Mouse (Mus musculus): ENCODE data around the gene Fto.
A peak's percentile ranks its signal among the peaks of the same experiment; 100 is the strongest.

The Fto gene

DNA sequence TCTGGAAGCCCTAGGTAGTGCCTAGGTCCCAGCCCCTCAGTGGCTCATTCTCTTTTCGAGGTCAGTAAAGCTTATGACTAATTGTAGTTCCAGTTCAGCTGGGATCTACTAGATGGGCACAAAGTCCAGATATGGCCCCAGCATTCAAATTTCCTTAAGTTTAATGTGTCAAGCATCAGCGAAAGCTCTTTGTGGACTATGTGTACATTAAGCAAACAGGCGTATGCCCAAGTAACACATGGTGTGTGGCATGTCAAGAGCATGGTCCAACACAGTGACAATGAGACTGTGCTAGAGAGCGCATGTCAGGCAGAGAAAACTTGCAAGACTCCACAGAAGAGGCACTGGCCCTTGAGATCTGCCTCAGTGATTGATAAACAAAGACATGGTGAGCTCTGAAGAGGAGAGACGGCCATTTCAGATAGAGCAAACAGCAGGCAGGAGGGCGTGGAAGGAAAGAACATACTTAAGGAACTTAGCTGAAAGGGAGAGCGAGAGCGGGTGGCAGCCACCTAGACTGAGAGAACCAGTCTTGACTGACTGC is 192.2 kb downstream of the Fto start:
- DNase-seq = no peak

DNA sequence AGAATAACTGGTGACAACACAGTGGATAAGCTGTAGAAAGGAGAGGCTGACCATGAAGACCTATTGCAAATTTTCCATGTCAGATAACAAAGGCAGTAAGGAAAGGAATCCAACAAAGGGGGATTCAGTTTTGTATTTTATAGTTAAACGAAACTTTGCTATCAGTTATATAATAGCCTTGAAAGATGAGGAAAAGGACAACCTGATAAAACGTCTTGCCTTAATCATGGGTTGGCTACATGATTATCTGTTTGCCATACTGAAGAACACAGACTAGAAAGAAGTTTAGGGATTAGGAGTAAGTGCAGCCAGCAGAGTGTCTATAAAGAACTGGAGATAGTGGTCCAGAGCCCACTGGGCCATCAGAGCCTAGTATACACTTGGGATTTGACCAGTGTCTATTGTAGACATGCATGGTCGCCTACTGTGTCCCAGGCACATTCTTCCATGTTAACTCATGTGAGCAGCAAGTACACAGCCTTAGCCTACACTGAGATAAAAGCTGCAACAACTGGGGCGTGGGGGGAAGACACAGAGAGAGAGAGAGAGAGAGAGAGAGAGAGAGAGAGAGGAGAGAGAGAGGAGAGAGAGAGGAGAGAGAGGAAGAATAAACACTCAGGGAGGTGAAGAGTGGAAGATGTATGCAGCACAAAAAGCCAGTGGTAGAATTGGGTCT is 192.8 kb downstream of the Fto start:
- no peak for DNase-seq

DNA sequence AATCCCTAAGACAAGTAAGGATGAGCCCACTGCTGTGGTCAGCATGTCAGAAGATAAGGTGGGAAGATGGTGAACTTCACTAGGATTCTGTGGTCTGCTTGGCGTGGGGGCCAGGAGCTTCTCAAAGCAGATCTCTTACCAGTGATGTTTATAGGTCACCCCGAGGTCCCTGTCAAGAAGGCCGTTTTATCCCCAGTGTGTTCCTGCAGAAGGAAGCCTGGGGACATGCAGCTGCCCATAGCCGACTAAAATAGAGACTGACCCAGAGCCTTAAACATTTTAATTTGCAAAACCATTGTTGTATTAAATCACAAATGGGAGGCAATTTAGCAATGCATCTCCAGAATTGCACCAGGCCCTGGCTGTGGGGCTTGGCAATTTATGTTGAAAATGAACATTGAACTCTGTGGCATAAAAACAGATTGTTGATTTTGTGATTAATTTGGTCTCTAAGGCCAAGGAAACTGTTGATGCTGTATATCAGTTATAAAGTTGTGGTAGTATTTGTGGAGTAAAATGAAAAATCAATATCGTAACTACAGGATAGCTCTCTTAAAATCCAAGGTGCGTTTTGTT is 193.4 kb downstream of the Fto start:
- DNase-seq = no peak

DNA sequence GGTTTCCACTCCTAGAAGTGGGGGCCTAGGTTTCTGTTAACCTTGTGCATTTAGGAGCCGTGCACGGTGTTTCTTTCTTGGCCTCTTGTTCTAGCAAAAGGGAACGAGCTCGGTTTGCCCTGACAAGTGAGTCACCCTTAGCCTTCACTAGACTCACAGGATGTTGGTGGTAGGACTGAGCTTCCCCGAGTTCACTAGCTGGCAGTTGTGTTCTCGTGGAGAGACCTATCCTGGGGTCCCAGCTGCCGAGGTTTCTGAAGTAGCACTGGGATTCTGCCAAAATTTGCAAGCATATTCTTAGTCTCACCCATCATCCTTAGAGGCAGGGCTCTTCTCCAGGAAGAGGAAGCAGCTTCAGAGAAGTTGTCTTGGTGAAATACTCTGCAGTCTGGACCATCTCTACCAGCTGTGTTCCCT is 194.4 kb downstream of the Fto start:
- peak; percentile 15 for DNase-seq

DNA sequence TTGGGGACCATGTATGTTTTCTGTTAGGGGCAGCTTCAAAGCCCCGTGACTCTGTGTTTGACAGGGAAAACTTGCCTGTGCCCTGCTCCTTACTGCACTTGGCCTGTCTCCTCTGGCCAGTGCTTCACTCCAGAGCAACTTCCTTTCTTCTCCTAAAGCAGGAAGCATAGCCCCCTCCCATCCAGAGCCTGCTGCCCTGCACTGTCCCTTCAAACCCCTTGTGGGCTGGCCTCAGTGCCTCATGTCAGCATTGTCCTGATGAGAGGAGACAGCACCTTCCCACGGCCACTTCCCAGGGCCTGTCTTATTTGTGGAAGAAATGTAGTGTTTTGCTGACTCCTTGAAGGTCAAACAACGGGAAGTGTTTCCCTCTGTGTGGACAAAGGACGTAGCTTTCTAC is 195.0 kb downstream of the Fto start:
- DNase-seq = no peak

DNA sequence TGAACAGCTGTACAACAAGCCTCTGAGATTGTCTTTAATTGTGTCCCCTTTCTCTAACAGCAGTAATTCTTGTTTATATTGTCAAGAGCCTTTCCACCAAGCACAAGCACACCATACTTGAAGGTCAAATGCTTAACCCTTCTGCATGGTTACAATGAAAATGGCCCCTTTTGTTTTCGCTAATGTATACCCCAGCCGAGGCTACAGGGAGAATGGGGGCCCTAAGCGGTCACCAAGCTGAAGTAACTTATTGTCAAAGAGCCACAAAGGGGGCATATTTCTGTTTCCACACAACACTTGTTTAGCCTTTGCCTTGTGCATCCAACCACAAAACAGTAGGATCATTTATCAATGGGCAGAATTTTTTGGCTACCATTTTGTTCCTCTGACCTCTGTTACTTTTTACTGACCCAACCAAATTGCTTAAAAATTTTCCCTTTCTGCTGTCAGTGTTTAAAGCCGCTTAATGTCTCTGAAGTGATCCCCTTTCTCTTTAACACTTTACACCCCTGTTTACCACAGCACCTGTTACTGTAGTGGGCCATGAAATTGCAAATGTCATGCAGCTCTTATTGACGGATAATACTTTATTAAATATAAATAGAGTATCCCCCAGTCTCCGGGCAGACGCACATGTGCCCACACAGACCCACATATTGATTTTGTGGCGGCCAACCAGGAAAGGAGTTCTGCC is 196.0 kb downstream of the Fto start:
- no peak for DNase-seq

DNA sequence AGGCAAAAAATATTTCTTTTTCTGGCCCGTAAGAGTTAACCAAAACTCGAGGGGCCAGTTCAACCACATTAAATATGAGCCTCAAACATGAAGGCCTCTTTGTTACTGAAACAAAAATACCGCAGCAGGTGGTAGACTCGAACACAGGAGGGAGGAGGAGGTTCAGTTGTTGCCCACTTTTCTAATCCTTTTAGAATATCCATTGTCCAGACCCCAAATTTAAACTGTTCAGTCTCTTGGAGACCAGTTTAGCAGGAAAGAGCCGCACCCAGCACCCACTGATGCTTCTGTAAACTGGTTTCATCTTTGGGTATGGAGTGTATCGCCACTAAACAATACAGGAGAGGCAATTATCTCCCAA is 196.6 kb downstream of the Fto start:
- no peak for DNase-seq

DNA sequence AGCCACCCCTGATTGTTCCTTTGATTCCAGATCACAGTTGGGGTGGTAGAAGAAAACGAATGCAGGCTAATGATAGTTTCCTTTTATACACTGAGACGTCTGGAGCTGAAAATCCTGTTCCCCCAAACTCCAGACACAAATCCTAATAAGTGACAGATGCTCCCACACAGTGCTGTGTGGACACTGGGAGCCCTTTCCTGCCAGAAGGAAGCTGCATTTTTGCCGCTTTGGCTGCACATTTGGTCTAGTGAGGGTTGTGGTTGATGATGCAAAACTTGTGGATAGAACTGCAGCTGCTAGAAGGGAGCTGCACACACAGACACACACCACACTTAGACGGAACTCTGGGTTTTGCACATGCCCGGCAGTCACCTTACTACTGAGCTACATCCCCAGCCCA is 197.4 kb downstream of the Fto start:
- no peak for DNase-seq

DNA sequence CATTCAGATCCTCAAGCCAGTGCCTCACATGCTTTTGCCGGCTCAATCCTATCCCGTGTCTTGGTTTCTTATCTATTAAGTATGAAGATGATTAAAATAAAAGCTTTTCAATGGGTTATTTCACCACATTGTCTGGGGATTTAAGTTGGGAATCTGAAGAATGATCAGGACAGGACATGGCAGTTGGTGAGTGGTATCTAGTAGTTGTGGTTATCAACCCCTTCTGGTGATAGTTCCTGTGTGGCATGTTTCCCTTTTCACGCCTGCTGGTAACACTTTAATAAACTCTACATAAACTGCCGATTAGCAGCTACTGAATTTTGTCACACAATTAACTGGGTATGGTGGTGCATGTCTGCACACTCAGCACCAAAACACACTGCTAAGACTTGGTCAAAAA is 198.6 kb downstream of the Fto start:
- no peak for DNase-seq

DNA sequence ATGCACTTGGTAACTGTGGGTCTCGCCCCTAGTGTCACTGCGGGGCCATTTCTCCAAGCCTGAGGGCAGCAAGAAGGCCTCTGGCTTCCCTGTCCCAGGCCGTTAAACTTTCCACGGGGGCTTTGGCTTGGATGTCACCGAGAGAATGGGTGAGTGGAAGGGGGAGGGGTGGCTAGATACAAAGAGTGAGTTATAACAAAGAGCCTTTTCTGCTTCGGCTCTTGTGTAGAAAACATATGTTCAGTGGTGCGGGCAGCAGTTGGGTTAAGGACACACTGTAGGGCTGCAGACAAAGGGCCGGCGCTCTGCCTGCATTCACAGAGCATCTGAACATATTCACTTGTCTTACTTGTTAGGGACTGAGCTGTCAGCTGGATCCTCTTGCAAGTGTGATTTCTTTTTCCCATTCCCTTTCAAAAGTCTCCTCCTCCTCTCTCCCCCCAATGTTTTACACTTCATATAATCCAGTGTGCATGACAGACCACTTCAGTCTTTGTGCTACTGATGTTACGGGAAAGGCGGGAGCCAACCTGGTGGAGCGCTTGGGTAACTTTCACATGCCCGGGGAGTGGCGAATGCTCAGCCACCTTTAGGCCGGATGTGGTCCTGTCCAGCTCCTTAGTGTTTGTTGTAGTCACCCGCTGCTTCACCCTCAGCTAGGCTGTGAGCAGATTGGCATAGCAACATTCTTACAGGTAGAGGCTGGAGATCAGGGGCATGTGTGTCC is 201.6 kb downstream of the Fto start:
- DNase-seq = no peak

DNA sequence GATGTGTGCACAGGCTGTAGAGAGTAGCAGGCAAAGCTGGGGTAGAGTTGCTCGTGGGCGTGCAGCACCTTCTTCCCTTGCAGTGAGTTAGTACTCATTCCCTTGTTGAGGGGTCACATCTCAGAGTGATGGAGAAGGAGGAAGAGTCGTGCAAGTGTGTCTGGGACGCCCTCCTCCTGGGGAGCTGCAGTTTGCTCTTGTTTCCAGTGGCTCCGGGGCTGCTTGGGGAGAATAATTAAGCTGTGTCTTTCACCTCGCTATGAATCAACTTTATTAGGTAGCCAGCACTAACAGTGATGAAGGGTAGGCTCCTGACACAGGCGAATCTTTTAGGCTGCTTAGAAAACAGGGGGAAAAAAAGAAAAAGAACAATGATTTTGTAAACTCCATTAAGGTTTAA is 203.1 kb downstream of the Fto start:
- no peak for DNase-seq

DNA sequence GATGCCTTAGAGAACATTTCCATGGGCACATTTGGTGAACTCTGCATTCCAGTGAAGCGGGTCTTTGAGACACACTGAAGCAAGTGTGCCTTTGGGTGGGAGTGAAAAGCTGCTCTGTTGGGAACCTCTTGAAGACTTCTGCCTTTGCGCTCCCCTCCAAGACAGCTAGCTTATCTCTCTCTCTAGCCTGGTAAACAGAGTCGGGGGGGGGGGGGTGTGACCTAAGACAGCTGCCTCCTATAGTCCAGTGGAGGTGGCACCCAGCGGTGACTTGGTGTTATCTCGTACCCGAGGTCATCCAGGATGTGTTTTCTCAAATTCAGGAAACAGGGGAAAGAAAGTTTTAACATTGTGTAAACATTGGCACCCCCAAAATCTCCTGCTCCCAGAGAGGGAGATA is 204.8 kb downstream of the Fto start:
- no peak for DNase-seq

DNA sequence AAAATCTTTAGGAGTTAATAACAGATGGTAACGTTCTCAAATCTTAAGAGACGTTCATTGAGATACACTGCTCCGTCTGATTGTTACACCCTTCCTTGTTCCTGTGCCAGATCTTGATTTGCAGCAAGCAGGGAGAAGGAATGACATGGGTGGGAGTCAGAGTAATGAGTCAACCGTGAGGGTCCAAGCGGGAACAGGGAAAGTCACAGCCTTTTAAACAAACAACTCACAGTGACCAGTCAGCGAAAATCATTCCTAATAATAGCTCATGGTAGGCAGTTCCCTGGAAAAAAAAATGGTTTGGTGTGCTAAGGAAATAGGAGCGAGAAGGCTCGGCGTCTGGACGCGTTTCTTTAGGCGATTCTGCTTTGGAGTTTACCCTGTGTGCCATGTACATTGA is 208.9 kb downstream of the Fto start:
- DNase-seq = no peak

DNA sequence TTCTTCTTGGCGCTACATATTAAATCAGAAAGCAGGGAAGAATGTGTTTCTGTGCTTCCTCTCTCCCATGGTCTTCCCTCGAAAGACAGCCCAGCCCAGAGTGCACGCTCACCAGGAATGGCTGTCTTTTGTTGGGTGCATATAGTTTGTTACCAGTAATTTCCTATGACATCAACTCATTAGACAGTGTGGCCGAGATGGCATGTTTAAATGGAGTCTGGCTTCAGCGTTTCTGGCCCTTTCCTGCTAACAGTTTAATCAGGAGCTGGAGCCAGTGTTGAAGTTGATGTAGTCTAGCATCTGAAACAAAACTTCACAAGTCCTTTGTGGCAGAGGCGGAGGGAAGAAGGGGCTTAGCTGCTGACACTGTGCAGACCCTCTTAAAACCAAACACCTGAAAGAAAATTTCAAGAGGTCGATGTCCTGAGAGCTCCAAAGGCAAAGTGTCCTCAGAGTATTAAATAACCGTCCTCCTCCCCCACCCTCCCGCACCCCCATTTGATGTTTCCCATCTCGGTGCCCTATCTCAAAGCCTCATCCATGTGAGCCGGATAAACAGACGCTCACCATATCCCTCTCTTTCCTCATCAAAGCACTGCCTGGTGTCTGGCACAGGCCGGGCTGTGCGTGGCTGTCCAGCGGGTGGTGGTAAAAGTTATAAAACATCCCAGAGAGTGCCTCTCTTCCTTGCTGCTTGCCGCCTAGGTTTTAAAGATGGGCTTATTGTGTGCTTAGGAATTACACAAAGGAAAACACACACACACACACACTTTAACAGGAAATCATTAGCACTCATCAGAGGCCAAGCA is 210.9 kb downstream of the Fto start:
- no peak for DNase-seq

DNA sequence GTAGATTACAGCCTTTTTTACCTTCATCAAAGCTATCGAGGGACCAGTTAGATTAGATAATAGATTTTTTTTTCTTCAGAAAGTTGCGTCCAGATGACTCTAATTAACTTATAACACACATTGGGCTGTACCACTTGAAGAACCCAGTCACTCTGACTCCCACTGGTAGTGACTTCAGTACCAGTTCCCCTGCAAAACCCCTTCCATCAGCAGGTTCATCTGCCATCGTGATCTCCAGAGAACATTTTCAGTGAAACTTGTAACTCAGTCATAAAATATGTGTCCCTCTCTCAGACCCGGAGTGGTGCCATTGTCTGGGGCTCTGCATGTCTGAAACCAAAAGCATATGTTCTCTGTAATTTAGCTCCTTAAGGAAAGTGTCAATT is 211.5 kb downstream of the Fto start:
- no peak for DNase-seq

DNA sequence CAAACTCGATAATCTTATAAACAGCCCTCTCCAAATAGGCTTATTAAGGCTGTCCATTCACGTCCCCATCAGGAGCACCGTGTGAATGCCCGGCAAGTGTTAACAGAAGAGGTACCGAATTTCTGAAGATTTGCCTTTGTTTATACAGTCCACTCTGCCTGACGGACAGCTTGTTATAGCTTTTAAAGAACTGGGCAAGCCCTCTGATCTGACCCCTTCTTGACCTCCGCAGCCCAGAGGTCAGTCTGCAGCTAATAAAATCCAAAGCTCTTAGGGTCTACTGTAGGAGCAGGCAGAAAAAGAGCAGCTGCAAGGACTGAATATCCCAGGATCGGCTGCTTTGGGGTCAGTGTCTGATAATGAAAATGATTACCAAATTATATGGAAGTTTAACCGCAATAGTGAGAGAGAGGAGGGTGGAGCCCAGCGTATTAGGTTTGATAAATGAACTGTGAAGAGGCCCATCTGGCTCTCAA is 212.1 kb downstream of the Fto start:
- no peak for DNase-seq

DNA sequence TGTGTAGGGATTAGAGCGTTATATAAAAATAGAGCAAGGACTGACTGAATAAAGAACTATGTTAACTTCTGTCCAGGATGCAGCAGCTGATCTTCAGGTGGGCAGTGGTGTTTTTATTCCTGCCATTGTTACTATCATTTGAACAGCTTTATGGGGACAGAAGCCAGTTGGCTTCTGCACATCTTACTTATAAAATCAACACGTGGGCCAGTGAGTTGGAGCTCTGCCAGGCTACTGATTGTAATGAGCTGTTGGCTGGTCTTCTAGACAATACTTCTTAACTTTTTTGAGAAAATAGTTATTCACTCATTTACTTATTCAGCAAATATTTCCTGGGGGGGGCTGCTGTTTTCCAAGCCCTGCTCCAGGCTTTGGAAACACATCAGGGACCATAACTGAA is 215.6 kb downstream of the Fto start:
- DNase-seq = no peak

DNA sequence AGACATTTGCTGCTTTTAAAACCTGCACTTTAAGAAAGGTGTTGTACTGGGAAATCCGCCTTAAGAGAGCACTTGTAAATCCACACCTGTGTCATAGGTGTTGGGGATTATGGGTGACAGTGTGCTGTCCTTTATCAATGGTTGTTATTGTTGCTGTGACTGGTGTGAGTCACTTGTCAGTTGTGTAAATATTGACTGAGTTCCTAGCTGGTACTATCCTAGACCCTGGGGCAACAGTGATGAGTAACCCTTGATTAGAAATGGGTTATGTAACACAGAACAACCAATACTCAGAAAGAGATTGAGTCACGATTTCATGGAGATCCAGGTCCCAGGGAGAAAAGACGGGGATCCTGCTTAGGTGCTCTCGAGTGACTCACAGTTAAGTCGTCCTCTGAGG is 216.4 kb downstream of the Fto start:
- DNase-seq = no peak

DNA sequence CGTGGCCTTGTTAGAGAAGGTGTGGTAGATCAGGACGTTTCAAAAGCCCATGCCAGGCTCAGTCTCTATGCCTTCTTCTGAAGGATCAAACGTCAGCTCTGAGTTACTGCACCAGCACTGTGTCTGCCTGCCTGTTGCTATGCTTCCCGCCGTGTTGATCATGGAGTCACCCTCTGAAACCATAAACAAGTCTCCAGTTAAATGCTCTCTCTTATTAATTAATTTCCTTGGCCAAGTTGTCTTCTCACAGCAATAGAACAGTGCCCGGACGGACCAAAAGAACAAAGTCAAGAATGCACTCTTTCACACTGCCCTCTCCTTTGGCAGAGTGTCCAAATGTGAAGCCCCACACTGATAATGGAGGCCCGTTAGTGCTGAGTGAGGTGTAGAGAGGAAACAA is 217.3 kb downstream of the Fto start:
- DNase-seq = no peak

DNA sequence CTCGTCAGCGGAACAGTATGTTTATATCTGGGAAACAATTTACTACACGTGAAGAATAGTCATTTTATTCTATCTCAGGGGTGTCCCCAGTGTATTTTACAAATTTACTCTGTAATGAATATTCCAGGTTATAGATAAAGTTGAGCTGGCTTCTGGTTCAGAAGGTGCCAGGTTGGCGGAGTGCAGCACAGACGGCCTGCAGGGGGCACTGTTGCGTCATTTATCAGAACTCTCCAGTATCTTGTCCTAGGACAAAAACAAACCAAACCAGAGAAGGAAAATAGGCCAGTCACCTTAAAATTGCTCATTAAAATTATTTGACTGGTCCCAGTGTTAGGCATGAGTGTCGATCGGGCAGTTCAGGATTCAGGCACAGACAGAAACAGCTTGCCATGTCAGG is 218.6 kb downstream of the Fto start:
- DNase-seq = peak; percentile 88

DNA sequence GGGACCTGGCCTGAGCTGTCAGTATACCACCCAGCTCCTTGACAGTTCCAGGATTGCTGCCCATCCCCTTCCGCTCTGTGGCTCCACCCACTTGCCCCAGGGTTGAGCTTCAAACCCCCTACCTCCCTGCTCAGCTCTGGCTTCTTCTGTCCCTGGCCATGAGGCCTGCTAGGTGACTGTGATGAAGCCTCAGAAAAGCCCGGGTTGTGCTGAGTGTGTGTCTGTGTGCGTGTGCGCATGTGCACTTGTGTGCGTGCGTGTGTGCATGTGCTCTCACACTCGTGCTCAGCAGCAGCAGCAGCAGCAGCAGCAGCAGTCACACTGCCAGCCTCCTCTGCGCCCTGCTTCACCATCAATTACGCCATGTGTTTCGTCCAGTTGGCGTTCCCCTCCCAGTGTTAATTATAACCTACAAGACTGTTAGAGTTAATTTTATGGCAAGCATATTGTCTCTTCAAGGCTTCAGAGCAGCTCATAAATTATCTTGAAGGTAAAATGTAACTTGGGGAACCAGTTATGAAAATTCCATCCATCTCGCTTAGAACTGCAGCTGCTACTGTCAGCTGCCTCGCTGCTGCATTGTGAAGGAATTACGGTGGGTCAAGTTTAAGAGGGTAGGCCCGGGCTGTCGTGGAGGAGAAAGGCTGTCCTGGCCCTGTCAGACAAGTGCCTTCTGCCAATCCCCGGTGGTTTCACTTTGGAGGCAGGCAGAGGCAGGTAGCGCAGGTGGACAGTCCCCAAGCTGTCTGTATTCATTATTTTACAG is 219.5 kb downstream of the Fto start:
- DNase-seq = no peak

DNA sequence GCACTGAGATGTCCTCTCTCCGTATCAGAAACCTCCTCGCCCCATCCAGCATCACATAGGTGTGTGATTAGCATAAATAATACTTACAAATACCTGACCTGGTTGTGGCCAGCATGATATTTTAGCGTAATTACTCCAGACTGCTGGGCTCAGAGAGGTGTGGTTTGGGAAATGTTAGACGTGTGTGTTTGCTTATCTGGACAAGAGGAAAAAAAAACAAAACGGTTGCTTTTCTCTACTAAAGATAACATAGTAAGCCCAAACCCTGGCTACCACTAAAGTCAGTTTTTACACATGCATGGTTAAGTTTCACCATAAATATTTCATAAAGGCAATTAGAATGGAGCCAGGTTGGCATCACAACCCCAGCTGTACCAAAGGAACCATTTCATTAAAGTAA is 221.4 kb downstream of the Fto start:
- no peak for DNase-seq

All from thymus, postnatal 4 days (tissue).